Mouse (Mus musculus) thymus, postnatal 14 days (tissue): ENCODE measurements around the gene Procr.
"Not testable (repeated sequence)": the region's sequence is repeated elsewhere in the genome, so short reads cannot be mapped to it uniquely, and the experiment has no call there.

Experiments used
- DNase-seq: peaks from one replicate; pipeline ENCODE4 v3.0.0; 2021

The Procr gene

GRCm38 (mm10) chr2:155751014-155751786, at the start of gene Procr:
TSS of gene Procr (plus strand) at chr2:155751117.
- no peak for DNase-seq

- no peak for DNase-seq
These were observed 49.5 kb upstream of the Procr start for GRCm38 (mm10) chr2:155701399-155701919.

GRCm38 (mm10) chr2:155703630-155704029, 47.3 kb upstream of the Procr start:
- no peak for DNase-seq

GRCm38 (mm10) chr2:155707251-155707650, 43.7 kb upstream of the Procr start:
- no peak for DNase-seq

GRCm38 (mm10) chr2:155710557-155710956, 40.4 kb upstream of the Procr start:
- DNase-seq: no peak

- no peak for DNase-seq
These were observed 33.6 kb upstream of the Procr start for GRCm38 (mm10) chr2:155717082-155717990.

GRCm38 (mm10) chr2:155720585-155720984, 30.3 kb upstream of the Procr start:
- peak; percentile 17 for DNase-seq

GRCm38 (mm10) chr2:155724036-155724435, 26.9 kb upstream of the Procr start:
- no peak for DNase-seq

GRCm38 (mm10) chr2:155724526-155724925, 26.4 kb upstream of the Procr start:
- DNase-seq: no peak

- DNase-seq: no peak
These were observed 24.6 kb upstream of the Procr start for GRCm38 (mm10) chr2:155726302-155726701.

GRCm38 (mm10) chr2:155727764-155728395, 23.0 kb upstream of the Procr start:
- no peak for DNase-seq

GRCm38 (mm10) chr2:155728742-155729141, 22.2 kb upstream of the Procr start:
- DNase-seq: peak; percentile 23

GRCm38 (mm10) chr2:155729158-155729645, 21.7 kb upstream of the Procr start, which contains the start of gene Edem2:
TSS of gene Edem2 (minus strand) at chr2:155729475.
- DNase-seq: peak; percentile 95

- DNase-seq: no peak
These were observed 15.8 kb upstream of the Procr start for GRCm38 (mm10) chr2:155735080-155735479.

- DNase-seq: not testable (repeated sequence)
These were observed 15.2 kb upstream of the Procr start, which contains the start of gene Gm17581 for GRCm38 (mm10) chr2:155735766-155736165. TSS of gene Gm17581 (minus strand) at chr2:155735866.

GRCm38 (mm10) chr2:155736936-155737335, 14.0 kb upstream of the Procr start:
- DNase-seq: no peak

- DNase-seq: no peak
These were observed 13.1 kb upstream of the Procr start for GRCm38 (mm10) chr2:155737803-155738202.

- DNase-seq: no peak
These were observed 8.7 kb upstream of the Procr start for GRCm38 (mm10) chr2:155742211-155742610.

- DNase-seq: no peak
These were observed 8.0 kb upstream of the Procr start for GRCm38 (mm10) chr2:155742931-155743337.

GRCm38 (mm10) chr2:155743351-155743750, 7.6 kb upstream of the Procr start:
- DNase-seq: no peak

GRCm38 (mm10) chr2:155745487-155745886, 5.4 kb upstream of the Procr start:
- DNase-seq: no peak

- DNase-seq: no peak
These were observed 1.5 kb upstream of the Procr start for GRCm38 (mm10) chr2:155749394-155749793.

- peak; percentile 73 for DNase-seq
These were observed 4.8 kb downstream of the Procr start for GRCm38 (mm10) chr2:155755746-155756145.
